Mouse (Mus musculus) adrenal gland, postnatal 14 days (tissue): ENCODE results near the gene Caskin1. TPM values are rescaled to one million over a fixed set of nuclear protein-coding genes. Genes with fewer than 3 reads are reported as not detected.

Source experiments
- DNase-seq: peaks from one replicate; pipeline ENCODE4 v3.0.0; 2021; ENCODE audit warnings: mixed read lengths
- total RNA-seq: library from RNA; stranded (reverse); gene quantifications from 2 replicates; pipeline ENCODE4 v1.2.3, GENCODE M21; 2021

The Caskin1 gene
- total RNA-seq, 1 experiment from 2014 or later = 14.8 TPM

DNA sequence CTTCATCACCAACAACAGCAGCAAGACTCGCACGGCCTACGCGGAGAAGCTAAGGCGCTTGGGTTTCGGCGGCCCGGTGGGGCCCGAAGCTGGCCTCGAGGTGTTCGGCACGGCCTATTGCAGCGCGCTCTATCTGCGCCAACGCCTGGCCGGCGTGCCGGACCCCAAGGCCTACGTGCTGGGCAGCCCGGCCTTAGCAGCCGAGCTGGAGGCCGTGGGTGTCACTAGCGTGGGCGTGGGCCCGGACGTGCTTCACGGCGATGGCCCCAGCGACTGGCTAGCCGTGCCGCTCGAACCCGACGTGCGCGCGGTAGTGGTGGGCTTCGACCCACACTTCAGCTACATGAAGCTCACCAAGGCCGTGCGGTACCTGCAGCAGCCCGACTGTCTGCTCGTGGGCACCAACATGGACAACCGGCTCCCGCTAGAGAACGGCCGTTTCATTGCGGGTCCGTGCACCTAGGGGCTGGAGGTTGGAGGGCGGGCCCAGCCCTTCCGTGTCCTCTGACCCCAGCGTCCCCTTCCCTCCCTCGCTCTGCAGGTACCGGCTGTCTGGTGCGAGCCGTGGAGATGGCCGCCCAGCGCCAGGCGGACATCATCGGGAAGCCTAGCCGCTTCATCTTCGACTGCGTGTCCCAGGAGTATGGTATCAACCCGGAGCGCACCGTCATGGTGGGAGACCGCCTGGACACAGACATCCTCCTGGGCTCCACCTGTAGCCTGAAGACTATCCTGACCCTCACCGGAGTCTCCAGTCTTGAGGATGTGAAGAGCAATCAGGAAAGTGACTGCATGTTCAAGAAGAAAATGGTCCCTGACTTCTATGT, 17.5 kb upstream of the Caskin1 start:
- peak; percentile 67 for DNase-seq

DNA sequence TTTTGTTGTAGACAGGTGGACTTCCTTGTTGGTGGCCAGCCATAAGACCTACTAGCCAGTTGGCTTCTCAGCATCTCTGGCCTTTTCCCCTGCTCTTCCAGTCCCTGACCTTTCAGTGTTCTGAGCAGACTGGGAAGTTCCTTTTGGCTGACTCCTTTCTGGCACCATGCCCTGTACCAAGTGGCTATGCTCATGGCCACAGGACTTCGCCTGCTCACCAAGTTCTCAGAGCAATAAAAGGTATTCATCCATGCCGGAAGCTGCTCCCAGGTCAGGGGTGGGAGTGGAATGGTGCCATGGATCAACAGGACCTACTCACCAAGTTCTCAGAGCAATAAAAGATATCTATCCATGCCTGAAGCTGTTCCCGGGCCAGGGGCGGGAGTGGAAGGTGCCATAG, 15.9 kb upstream of the Caskin1 start:
- DNase-seq = peak; percentile 88

DNA sequence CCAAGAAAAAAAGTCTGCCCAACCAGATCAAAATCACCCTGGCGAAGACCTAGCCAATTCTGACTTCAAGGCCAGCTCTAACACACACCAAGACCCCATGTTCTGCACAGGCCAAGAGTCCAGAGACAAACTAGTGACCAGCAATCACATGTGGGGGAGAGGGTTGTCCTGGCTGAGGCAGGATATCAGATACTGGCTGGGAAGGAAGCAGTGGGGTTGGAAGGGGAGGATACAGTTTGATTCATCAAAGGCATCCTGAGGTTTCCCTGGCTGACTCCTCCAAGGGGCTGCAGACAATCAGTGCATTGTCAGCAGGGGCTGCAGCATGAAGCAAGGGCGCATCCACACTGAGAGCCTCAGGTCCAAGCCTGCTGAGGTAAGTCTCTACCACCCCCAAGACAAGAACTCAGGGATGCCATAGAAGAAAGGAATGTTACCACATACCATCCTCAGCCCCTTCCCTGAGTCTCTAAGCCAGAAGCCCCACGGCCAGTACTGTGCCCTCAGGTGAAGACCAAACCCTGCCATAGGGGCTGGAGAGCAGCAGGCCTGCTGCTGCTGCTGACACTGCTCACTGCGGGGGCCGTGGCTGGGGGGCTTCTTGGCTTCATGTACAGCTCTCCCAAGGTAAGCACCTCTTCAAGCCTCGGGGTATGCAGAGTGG, 14.7 kb upstream of the Caskin1 start, which contains the start of gene Bricd5:
Gene Bricd5, plus strand, starts transcription at position 273 of the 664 bp plus-strand sequence.
- DNase-seq = no peak

DNA sequence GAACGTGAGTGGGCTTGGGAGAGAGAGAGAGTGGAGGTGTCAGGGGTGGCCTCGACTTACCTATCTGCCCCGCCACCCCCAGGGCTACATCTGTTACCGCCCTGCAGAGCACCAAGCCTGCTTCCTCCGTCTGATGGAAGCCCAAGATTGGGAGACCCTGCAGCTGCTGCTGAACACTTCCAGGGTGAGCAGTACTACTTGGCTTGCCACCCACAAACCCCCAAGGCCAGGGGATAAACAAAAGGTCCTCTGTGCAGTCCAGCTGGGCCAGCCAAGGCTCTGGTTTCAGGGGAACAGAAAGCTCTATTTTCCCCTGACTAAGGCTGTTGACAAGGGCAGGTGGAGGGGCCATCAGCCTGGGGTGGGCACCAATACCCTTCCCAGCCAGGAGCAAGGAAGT, 13.8 kb upstream of the Caskin1 start:
- DNase-seq = no peak

DNA sequence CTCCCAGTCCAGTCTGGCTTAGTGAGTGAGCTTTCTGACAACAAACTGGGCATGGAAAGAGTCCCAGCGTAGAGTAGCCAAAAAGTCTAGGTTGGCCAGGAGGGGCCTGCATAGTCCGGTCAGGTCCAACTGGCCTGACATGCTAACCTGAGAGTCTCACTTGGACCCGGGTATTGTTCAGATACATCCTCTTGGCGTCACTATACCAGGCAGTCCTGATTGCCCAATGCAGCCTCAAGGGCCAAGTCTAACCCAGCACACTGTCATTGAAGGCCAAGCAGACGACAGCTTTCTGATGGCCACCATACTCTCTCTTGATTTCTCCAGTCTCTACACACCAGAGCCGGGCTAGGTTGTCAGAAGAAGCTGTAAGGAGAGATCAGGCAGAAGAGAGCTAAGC, 12.8 kb upstream of the Caskin1 start:
- no peak for DNase-seq

DNA sequence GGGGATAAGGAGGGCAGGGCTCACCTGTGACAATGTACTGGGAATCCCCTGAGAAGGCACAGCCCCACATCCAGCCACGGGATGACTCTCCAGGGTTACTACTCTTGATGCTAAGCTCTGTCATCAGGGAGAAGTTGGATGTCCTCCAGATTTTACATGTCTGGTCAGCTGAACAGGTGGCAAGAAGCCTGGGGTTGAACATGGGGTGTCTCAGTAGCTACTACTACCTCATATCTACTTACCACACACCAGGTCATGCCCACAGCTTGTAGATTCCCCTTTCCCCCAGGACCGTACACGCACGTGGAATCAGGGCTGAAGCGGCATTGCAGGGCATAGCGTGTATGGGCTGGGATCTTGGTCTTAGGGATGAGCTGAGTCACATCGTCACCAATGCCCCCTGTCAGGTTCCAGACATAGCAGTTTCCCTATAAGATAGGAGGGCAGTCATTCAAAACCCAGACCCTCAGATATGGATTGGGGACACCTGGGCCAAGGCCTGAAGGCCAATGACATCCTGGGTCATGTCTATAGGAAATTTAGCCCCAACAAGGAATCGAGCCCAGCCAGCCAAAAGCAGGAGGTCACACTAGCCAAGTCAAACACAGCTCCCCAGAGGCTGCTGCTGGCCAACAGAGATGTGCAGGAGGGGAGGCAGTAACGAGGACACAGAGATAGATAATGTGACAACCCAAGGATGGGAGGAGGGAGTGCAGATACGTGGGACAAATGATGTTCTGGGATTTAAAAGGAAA, 12.2 kb upstream of the Caskin1 start:
- DNase-seq = no peak

DNA sequence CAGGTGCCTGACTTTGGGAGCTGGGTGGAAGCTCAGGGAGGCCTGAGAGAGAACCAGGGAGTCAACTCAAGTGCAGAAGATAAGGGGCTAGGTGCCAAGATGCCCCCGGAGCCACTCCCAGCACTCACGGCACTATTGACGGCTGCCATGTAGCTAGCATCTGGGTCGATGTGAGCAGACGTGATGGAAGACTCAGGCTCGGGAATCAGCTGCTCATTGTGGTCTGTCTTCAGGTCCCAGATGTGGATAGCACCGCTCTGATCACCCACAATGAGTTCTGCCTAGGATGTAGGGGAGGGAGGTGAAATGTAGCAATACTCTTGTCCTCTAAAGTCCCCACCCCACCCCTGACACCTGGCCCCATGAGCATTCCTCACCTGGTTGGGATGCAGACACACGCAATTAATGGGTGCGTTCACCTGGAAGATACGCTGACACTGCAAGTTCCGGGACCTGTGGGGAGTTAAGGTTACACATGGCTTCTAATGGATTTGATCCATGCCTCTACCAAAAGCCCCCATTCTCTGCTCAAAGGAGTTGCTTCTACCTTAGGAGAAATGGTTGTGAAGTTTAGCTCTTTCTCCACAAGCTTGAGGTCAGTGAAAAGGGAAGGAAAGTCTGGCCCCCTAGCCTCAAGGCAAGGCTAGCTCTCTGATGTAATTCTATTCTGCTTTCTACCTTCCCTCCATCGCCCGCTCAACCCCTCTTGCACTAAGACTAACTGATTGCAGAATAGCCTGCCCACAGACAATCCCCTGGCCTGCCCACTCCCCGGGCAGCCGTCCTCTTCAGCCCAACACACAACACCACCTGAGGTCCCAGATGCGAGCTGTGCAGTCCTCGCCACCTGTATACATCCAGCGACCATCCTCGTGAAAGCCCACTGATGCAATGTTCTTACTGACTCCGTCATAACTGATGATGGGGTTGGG, 11.1 kb upstream of the Caskin1 start:
- no peak for DNase-seq

DNA sequence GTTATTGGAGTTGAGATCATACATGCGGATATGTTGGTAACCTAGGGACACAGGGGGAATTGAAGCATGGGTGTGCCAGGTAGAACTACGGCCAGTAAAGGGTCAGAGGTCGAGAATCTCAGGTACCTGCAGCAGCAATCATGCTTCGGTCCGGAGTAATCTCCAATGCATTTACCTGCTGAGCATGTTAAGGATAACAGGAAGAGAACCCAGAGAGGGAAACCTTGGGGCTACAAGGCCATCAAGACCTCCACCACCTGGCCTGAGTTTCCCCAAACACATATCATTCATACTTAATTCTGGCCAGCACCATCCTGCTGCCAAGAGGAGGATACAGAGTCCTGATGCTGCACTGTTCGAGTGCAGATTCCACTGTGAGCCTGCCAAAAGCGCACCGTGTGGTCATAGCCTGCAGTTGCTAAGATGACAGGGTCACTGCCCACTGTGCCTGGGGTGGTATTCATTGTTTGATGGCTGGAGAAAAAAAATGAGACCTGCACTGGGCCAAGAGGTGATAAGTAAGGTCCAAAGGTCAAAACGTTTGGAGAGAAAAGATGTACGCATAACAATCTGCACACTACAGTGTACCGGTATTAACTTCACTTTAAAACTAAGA, 10.3 kb upstream of the Caskin1 start:
- DNase-seq = no peak

DNA sequence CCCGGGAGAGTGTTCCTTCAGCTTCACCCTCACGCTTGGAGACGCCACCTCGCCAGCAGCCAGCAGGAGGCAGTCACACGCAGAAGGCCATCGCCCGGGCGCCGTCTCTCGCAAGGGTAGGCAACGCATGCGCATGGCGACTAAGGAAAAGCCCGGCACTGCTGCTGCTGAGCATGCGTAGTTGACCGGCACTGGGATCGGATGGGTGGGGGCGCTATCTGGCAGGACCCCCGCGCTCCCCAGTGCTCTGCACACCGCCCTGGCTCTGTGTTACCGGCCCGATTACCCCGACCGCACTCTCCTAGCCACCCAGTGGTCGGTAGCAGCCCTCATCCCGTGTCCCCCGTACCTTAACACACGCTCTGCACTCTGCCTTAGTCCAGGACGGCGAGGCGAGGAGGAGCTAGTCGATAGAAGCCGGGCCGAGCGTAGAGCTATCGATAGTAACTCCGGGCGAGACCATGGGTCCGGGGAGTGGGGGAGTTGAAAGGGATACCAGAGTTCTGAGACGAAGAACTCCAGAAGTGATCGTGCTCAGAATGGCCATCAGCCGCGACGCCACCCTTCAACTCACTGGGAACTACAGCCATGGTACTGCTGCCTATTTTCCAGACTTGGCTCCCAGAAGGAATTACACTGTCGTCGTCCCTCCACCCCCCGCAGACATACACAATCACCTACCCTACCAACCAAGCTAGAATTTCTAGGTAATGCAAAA, 9.6 kb upstream of the Caskin1 start, which contains the start of gene Mlst8:
Gene Mlst8, minus strand, starts transcription at position 416 of the 718 bp plus-strand sequence.
- peak; percentile 99 for DNase-seq

DNA sequence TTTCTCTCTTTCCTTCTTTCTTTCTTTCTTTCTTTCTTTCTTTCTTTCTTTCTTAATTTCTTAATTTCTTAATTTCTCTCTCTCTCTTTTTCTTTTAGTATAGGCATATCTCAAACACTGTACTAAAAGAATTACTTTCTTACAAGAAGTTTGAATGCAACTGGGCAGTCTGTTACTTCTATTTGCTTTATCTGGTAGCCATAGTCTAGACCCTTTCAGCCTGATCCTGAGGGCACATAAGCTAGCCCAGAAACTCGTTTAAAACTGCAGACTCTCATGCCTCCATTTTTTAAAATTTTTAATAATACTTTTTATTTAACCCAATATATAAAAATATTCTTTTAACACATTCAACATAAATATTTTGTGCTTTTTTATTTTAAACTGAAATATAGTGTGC, 9.0 kb upstream of the Caskin1 start:
- DNase-seq = no peak

DNA sequence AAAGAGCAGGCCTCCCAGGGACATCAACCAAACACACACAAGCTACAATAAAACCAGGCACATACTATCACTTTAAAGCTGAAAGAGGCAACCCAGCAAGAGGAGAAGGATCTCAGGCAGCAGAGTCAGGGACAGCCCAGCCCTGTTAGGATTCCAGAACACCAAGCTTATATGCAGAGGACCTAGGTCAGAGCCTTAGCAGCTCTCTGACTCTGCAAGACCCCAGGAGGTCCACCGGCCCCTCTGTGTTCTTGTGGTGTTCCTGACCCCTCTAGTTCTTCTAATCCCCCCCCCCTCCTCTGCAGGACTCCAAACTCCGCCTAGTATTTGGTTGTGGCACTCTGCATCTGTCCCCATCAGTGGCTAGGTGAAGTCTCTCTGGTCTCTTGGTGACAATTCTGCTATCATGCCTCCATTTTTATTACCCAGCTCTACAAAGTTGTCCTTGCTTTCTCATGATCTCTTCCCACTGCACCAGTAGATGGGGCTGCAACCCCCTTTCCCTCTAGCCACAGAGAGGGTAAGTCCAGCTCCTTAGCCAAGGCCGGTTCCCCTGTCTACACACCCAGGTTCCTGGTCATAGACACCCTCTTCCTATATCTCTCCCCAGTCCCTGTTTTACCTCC, 8.1 kb upstream of the Caskin1 start:
- DNase-seq = no peak

DNA sequence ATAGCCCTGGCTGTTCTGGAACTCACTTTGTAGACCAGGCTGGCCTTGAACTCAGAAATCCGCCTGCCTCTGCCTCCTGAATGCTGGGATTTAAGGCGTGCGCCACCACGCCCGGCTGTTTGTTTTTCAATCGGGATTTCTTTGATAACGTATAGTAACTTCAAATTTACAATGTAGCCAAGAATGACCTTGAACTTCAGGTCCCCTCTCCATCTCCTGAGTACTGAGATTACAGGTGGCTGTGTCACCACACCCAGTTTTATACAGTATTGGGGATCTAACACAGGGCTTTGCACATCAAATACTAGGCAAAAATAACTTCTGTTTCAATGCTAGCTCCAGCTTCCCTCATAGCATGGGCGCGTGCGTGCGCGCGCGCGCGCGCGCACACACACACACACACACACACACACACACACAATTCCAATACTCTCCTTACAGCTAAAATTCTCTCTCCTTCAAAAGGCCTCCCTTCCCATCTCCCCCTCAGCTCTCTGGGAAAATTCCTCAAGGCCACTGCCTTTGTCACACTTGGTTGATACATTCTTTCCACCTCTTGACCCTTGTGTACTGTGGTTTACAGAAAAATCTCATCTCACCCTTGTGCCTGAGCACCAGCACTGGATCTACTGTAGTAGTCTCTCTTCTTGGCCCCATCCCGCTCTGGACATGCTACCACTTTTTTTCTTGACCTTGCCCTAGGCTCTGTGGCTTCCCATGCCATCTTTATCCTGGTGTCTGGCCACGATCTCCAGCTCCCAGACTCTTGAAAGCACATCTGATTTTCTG, 7.2 kb upstream of the Caskin1 start:
- no peak for DNase-seq

DNA sequence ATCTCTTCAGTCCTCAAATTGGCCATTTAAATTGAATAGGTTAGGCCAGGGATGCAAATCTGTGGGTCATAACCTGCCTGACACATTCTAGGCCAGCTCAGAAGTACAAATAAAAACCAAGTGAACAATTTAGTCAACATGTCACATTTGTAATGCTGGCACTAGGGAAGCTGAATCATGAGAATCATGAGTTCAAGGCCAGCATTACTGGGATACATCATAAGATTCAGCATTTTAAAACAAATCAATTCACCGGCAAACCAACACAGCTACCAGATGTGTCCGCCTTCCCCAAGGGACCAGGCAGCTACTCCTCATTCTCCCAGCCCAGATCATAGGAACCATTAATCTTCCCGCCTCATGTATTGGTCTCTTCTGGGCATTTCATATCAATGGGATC, 4.9 kb upstream of the Caskin1 start:
- DNase-seq = no peak

DNA sequence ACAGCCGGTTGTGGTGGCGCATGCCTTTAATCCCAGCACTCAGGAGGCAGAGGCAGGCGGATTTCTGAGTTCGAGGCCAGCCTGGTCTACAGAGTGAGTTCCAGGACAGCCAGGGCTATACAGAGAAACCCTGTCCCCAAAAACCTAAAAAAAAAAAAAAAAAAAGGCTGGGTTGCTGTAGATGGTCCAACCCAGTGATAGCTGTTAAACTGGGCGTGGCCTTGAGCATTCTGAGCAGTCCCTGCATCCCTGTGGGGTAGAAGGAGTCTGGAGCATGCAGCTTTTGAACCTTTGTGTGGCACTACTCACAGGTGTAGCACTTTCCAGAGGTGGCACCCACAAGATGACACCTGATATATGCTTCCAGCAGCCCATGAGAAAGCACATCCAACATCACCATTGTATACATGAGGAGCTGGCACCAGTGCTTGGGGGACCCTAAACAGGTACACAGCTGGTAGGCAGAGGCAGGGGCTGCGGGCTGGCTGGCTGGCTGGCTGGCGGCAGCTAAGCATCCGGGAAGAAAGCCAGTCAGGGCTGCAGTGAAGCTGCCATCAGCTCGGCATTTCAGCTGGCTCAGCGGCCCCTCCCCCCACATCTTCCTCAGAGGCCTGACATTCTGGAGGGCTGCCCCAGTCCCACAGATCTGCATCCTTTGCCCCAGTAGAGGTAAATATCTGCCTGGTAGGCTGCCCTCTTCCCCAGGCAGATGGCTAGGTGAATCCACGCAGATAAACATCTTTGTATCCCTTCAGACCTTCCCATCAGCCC, 3.1 kb upstream of the Caskin1 start:
- no peak for DNase-seq

DNA sequence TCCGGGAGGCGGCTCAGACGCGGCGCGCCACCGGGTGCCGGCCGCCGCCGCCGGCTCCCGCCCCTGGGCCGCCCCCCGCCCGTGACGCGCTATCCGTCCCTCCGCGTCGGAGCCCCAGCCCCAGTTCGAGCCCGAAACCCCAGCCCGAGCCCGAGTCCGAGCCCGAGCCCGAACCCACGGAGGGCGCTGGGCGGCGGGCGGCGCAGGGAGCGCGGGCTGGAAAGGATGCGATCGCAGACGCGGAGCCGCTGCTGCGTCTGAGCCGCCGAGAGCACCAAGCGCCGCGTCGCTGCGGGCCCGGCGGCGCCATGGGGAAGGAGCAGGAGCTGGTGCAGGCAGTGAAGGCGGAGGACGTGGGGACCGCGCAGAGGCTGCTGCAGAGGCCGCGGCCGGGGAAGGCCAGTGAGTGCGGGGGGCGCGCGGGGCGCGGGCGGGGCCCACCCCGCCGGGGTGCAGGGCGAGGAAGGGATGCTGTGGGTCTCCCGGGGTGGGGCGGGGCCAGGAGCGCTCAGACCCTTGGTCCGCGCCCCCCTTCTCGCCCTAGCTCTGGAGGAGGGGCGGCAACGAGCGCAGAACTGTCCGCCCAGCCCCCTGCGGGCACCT, 362 bp downstream of the Caskin1 start:
- peak; percentile 59 for DNase-seq

DNA sequence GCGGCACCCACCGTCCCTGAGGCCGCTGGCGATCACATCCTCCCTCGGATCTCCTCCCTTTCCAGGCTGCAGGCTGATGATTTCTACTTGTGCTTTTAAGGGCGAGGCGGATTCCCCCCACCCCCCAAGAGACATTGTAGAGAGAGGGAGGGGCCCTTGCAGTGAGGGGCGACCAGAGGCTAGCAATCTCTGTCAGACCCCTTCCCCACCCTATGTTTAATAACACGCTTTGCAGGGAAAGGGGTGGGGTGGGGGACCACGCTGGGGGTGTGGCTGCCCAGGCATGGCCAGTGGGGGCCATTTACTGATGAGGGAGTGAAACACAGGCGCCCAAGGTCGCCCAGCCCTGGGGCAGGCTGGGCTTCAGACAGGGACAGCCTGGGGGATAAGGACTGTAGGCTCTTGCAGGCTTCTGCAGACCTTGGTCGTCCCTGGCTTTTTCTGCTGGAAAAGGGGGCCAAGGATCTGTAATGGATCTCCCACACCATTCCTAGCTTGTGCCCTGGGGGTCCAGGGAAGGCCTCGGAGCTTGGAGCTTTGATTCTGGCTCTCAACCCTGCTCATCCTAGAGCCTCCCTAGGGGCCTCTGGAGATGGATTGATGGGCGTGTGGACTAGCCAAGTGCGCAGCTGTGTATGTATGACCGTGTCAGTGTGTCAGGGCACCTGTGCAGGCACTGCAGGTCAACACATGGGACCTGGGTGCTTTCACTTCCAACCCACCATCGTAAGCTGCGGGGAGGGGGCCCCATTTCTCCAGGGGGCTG, 1.0 kb downstream of the Caskin1 start:
- peak; percentile 63 for DNase-seq

DNA sequence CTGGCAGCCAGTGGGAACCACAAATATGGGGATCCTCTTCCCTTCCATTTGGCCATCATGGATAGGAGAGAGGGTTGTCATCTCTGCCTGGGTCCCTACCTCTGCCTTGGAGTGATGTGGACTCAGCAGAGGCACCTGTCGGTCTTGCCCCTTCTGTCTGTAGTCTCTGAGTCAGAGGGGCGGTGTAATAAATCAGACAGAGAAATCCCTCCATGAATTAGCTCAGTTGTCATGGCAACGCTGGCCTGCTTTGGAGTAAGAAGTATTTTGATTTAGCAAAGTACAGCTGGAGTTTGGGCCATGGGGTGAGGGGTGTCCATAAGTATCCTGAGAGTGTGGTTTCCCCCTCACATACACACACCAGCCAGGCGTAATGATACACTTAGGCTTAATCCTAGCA, 2.0 kb downstream of the Caskin1 start:
- peak; percentile 50 for DNase-seq
